Mouse (Mus musculus) megakaryocyte, embryonic 14.5 days (primary cell): ENCODE measurements around the gene Syde2. TPM values are rescaled to one million over a fixed set of nuclear protein-coding genes. Genes with fewer than 3 reads are reported as not detected.
A peak's percentile ranks its signal among the peaks of the same experiment; 100 is the strongest.

Source experiments
- H3K27me3 ChIP-seq: replicated peaks from 2 replicates; pipeline ENCODE3; 2012; ENCODE audit warnings: inconsistent platforms
- H3K36me3 ChIP-seq: replicated peaks from 2 replicates; pipeline ENCODE3; 2012; ENCODE audit warnings: low read length, inconsistent platforms, mixed read lengths
- H3K4me1 ChIP-seq: 2 replicates; pipeline ENCODE4 v1.6.1; 2012; ENCODE audit warnings: inconsistent platforms
- H3K4me3 ChIP-seq: replicated peaks from 2 replicates; pipeline ENCODE3; 2012; ENCODE audit warnings: moderate library complexity, mild to moderate bottlenecking, inconsistent platforms
- H3K9me3 ChIP-seq: 2 replicates; pipeline ENCODE4 v1.6.1; 2012; ENCODE audit warnings: inconsistent platforms
- FLI1 ChIP-seq: IDR thresholded peaks from 2 replicates; pipeline ENCODE4 v1.6.1; 2012; ENCODE audit warnings: low read length, inconsistent platforms, mixed read lengths
- GATA1 ChIP-seq: IDR thresholded peaks from 3 replicates; pipeline ENCODE4 v1.6.1; 2012; ENCODE audit warnings: mixed read lengths, low read length, inconsistent platforms, borderline replicate concordance
- polyA plus RNA-seq: library from polyadenylated mRNA; stranded (reverse); fragments of >175 nt; gene quantifications from 2 replicates; pipeline ENCODE4 v1.2.3, GENCODE M21; 2012; ENCODE audit warnings: low replicate concordance; ENCODE audit not compliant: insufficient read depth

Syde2 gene
- polyA plus RNA-seq, 1 experiment: 0.03 TPM

- peaks cover 3% of the 10 kb centered on the region for H3K36me3 ChIP-seq
- peak overlapping the region; percentile 87 for H3K4me3 ChIP-seq
- peaks cover 65% of the 10 kb centered on the region for H3K4me1 ChIP-seq
- no peaks in the 10 kb centered on the region for H3K27me3 ChIP-seq
- no peak for TF ChIP-seq FLI1
- no peak for TF ChIP-seq GATA1
- no peaks in the 10 kb centered on the region for H3K9me3 ChIP-seq
Observed at GRCm38 (mm10) chr3:145950034-145950814, 37.4 kb upstream of the Syde2 start.

GRCm38 (mm10) chr3:145950815-145951130, 36.9 kb upstream of the Syde2 start:
- no peaks in the 10 kb centered on the region for H3K27me3 ChIP-seq
- peak overlapping the region; percentile 59 for H3K4me3 ChIP-seq
- TF ChIP-seq GATA1: no peak
- no peak for TF ChIP-seq FLI1

GRCm38 (mm10) chr3:145951287-145952165, 36.1 kb upstream of the Syde2 start:
- no peak for TF ChIP-seq FLI1
- no peak for TF ChIP-seq GATA1
- Histone ChIP-seq H3K27me3 (no peaks in the 10 kb centered on the region), H3K36me3 (no peaks in the 10 kb centered on the region), H3K4me3 (no peak overlapping the region), H3K4me1 (peaks cover 55% of the 10 kb centered on the region), H3K9me3 (no peaks in the 10 kb centered on the region; the same call in 1 of the 2 replicates)

More at GRCm38 (mm10) chr3:145950815-145951130, 36.9 kb upstream of the Syde2 start:
- Histone ChIP-seq H3K36me3 (no peaks in the 10 kb centered on the region), H3K9me3 (no peaks in the 10 kb centered on the region), H3K4me1 (peaks cover 62% of the 10 kb centered on the region)

- Histone ChIP-seq H3K4me3 (no peak overlapping the region), H3K9me3 (peaks cover 4% of the 10 kb centered on the region; the same call in 1 of the 2 replicates), H3K36me3 (no peaks in the 10 kb centered on the region), H3K27me3 (no peaks in the 10 kb centered on the region), H3K4me1 (peaks cover 41% of the 10 kb centered on the region)
- TF ChIP-seq GATA1: no peak
- no peak for TF ChIP-seq FLI1
Observed at GRCm38 (mm10) chr3:145952945-145953344, 34.7 kb upstream of the Syde2 start.

GRCm38 (mm10) chr3:145953411-145953810, 34.3 kb upstream of the Syde2 start:
- Histone ChIP-seq H3K9me3 (peaks cover 6% of the 10 kb centered on the region; the same call in 1 of the 2 replicates), H3K27me3 (no peaks in the 10 kb centered on the region), H3K4me3 (no peak overlapping the region), H3K36me3 (no peaks in the 10 kb centered on the region), H3K4me1 (peaks cover 43% of the 10 kb centered on the region)
- TF ChIP-seq FLI1 (no peak), GATA1 (no peak)

- TF ChIP-seq GATA1 (no peak), FLI1 (no peak)
- H3K36me3 ChIP-seq: no peaks in the 10 kb centered on the region
- peaks cover 14% of the 10 kb centered on the region for H3K27me3 ChIP-seq
- H3K9me3 ChIP-seq: peaks cover 8% of the 10 kb centered on the region; the same call in 1 of the 2 replicates
- no peak overlapping the region for H3K4me3 ChIP-seq
- peaks cover 31% of the 10 kb centered on the region for H3K4me1 ChIP-seq
Observed at GRCm38 (mm10) chr3:145959824-145960223, 27.8 kb upstream of the Syde2 start.

GRCm38 (mm10) chr3:145962411-145962810, 25.3 kb upstream of the Syde2 start:
- peaks cover 14% of the 10 kb centered on the region for H3K27me3 ChIP-seq
- TF ChIP-seq GATA1 (no peak), FLI1 (no peak)
- no peak overlapping the region for H3K4me3 ChIP-seq
- peaks cover 4% of the 10 kb centered on the region; the same call in 1 of the 2 replicates for H3K9me3 ChIP-seq
- H3K36me3 ChIP-seq: no peaks in the 10 kb centered on the region
- peaks cover 38% of the 10 kb centered on the region for H3K4me1 ChIP-seq

- Histone ChIP-seq H3K27me3 (peaks cover 14% of the 10 kb centered on the region), H3K4me3 (peak overlapping the region; percentile 87), H3K4me1 (peaks cover 35% of the 10 kb centered on the region), H3K36me3 (no peaks in the 10 kb centered on the region), H3K9me3 (peaks cover 2% of the 10 kb centered on the region; the same call in 1 of the 2 replicates)
- TF ChIP-seq FLI1: no peak
- TF ChIP-seq GATA1: no peak
Observed at GRCm38 (mm10) chr3:145963101-145964017, 24.3 kb upstream of the Syde2 start.

GRCm38 (mm10) chr3:145964018-145964387, 23.7 kb upstream of the Syde2 start:
- Histone ChIP-seq H3K27me3 (peaks cover 14% of the 10 kb centered on the region), H3K36me3 (no peaks in the 10 kb centered on the region), H3K4me1 (peaks cover 39% of the 10 kb centered on the region), H3K9me3 (no peaks in the 10 kb centered on the region), H3K4me3 (peak overlapping the region; percentile 87)
- no peak for TF ChIP-seq GATA1
- TF ChIP-seq FLI1: no peak
